Mouse (Mus musculus) left cerebral cortex, adult 18-20 months (tissue): ENCODE measurements around the gene Acot7. TPM values are rescaled to one million over a fixed set of nuclear protein-coding genes. Genes with fewer than 3 reads are reported as not detected.

Experiments used
- DNase-seq, 2 experiments: peaks; one replicate each; pipeline ENCODE4 v3.0.0; 2021 to 2022; ENCODE audit warnings: low spot score in 2 of 2, mixed read lengths in 1 of 2
- total RNA-seq, 2 experiments: library from RNA; stranded (reverse); gene quantifications; 2 replicates each; pipeline ENCODE4 v1.2.3; 2021

Acot7 gene
- total RNA-seq, 2 experiments from 2014 or later = 328 to 345 TPM

GRCm38 (mm10) chr4:152239974-152240373 lies 62.0 kb downstream of the Acot7 start:
- no peak for DNase-seq

DNA sequence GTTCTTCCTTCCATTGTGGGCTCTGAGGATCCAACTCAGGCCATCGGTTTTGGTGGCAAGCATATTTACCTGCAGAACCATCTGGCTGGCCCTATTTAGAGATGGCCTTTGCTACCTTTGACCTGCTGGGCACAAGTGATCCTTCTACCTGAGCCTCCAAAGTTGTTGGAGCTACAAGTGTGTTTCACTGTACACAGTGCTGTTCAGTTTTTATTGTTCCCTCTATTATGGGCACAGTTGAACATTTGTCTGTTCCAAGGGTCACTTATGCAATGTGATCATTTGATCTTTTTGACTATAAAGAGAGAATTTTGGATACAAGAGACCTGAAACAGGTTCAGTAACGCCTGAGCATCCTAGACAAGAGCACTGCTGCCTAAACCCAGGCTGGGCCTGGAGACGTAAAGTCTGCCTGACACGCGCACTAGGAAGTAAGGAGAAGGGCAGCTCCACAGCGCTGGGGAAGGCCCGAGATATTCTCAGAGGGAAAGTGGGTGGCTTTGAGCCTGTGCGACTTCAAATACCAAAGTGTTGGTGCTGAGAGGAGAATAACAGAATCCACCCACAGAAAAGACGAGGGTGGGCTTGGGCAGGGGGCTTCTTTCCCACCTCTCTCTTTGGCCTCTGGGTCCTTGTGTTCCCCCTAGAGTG lies 65.4 kb downstream of the Acot7 start:
- no peak for DNase-seq

- DNase-seq = no peak
These were observed 66.0 kb downstream of the Acot7 start for GRCm38 (mm10) chr4:152243969-152244368.

GRCm38 (mm10) chr4:152244545-152245522 lies 66.9 kb downstream of the Acot7 start:
- no peak for DNase-seq

DNA sequence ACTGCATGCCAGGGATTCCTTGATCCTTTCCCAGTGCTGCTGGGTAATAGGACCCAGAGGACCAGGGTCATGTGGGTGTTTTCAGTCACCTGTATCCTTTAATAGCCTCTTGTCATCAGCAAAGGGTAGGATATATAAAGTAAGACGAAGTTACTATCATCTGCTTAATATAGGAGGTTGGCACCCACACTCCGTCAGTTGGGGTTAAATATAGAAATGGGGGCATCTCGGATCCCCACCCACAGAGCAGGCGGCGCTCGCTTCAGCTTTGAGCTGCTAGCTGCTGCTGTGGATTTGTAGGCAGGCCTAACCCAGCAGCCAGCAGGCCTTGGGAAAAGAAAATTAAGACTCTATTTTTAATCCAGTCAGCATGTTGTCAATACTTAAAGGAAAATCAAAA lies 68.1 kb downstream of the Acot7 start:
- DNase-seq = peak; percentile 62 to 71

DNA sequence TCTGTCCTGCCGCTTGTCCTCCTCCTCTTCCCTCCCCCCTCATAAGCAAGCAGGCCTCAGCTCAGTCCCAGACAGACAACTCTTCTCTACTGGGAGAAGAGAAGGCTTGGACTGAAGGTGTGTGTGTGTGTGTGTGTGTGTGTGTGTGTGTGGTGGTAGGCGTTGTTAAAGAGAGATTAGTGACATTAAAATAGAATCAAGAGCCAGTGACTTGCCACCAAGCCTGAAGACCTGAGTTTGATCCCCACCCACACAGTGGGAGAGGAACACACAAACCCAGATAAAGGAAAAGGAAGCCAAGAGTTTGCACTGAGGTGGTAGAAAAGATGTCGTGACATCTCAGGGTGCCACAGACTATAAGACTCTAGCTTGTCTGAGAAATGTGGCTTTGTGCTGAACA lies 69.3 kb downstream of the Acot7 start:
- DNase-seq = no peak

DNA sequence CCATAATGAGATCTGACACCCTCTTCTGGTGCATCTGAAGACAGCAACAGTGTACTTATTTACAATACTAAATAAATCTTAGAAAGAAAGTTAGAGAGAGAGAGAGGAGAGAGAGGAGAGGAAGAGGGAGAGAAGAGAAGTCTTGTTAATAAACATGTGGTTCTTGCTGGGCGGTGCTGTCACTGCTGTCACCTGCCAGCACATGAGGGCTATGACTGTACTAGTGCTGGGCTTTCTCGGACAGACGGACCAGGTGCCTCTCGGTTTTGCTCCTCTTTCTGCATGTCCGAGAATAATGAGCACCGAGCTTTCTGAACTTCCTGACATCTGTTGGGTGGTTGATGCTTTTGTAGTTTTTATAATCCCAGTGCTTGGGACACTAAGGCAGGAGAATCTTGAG lies 72.7 kb downstream of the Acot7 start:
- DNase-seq = no peak

DNA sequence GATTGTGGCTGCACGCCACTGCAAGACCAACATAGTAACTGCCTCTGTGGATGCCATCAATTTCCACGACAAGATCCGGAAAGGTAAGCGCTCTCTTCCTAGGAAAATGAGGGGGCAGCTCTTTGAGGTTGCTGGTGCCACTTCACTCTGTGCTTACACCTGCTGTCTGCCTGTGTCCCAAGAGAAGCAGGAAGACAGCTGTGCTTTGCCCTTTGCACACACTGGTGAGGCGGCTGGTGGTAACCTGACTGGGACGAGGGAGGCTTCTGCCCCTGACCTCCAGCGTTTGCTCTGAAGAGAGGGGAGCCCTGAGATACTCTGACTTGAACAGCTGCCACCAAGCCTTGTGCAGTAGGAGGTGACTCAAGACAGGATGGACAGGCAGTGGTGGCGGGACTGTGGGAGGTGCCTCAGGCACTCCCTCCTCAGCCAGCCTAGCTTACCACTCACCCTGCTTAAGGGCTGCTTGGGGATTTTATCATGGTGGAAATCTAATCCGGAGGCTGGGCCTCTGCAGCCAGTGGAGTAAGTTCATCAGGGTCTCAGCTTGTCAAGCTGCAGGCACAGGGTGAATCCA lies 75.3 kb downstream of the Acot7 start:
- DNase-seq = no peak

DNA sequence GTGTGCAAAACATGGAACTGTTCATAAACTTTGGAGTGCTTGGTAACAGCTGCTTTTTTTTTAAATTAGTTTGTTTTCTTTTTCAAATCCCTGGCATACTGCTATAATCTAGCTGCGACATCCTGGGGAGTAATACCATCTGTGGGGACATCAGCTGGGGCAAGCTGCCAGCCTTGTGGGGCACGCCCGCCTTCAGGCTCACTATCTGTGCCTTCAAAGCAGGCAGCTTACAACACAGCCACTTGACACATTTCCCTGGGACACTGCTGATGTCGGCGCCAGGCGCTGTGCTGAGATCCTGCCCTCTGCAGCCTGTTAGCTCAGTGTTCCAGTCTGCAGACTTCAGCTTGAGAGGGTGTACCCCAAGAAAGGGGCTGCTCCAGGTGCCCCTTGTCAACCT lies 79.1 kb downstream of the Acot7 start:
- DNase-seq = peak; percentile 78 to 84

- no peak for DNase-seq
These were observed 82.5 kb downstream of the Acot7 start for GRCm38 (mm10) chr4:152260451-152260850.

DNA sequence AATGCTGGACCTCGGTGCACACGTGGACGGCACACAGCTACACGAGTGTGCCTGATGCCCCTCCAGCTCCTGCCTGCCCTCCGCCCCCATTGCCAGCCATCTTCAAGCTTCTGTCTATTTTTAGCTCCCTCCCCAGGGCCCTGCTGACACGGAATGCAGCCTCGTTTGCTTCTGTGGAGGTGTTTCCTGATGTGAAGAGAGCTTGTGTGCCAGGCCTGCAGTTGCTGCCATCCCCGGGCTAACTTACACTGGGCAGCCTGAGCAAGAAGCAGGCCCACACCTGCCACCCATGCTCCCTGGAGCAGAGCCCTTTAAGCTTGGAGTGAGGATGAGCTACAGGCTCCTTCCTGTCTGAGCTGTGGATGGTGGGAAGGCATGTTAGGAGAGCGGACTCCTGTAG lies 84.3 kb downstream of the Acot7 start:
- DNase-seq = no peak

- DNase-seq = no peak
These were observed 85.2 kb downstream of the Acot7 start for GRCm38 (mm10) chr4:152263089-152263488.

DNA sequence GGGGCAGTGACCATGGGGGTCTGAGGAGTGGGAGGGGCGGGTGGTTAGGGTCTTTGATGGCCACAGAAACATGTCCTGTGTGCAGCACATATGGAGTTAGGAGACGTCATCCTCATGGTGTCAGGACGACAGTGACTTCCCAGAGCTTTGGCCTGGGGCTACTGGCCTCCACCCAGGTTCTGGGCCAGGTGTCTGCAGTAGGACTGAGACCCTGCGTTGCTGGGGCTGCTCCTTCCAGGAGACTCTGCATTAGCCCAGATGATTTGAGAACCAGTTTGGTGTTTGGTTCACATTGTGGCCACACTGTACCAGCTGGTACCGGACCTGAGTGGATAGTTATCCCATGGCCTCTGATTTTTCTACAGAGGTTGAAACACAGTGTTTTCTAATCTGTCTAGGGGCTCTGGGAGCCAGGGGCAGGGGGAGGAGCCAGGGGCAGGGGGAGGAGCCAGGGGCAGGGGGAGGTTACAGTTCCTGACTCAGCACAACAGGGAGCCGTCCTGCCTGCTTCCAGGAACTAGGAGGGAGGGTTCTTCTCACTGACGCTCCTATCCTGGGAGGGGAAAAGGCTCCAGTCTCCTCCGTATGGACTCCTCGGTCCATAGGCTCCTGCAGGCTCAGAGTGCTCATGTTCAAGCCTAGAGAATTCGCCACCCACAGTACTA lies 85.7 kb downstream of the Acot7 start:
- no peak for DNase-seq

GRCm38 (mm10) chr4:152264177-152264530 lies 86.2 kb downstream of the Acot7 start:
- no peak for DNase-seq

DNA sequence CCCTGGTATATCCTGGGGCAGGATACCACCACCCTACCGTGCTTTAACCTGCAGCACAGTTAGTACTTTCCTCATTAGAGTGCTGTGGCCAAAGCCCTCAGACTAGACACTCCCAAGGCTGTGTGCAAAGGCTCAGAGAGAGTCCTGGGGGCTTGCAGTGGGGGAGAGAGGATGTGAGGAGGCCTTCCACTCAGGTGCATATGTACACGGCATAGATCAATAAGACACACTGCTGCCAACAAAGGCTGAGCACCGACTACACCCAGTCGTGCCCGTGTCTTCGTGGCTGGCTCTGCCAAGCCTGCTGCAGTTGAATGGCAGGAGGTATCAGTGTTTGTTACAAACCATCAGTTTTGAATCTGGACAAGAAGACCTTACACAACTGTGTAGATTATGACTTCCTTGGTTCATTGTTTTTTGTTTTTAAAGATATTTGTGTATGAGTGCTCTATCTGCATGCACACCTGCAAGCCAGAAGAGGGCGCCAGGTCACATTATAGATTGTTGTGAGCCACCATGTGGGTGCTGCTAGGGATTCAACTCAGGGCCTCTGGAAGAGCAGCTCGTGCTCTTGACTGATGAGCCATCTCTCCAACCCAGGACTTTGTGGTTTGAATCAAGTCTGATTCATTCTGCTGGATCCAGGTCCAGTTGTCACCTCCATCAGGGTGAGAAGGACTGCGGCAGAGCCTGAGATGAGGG lies 87.1 kb downstream of the Acot7 start:
- no peak for DNase-seq

- no peak for DNase-seq
These were observed 87.9 kb downstream of the Acot7 start for GRCm38 (mm10) chr4:152265791-152266190.

GRCm38 (mm10) chr4:152266236-152266895 lies 88.4 kb downstream of the Acot7 start:
- peak; percentile 55 to 63 for DNase-seq

- no peak for DNase-seq
These were observed 89.9 kb downstream of the Acot7 start for GRCm38 (mm10) chr4:152267748-152268369.

DNA sequence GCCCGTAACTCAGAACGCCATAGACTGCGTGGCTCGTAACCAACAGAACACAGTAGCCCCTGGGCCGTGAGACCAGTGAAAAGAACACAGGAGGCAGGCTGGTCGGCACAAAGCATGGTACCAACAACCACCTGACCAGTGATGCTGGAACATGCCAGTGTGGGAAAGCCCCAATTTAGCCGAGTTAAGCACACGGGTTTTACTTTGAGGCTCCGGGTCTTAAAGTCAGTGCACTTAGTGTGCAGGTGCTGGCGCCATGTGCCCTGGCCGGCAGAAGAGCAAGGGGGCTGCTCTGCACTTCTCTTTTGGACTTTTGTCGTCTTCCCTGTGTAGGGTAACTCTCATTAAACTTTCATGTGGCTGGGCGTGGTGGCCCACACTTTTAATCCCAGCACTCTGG lies 92.0 kb downstream of the Acot7 start:
- DNase-seq = no peak

GRCm38 (mm10) chr4:152270599-152270998 lies 92.7 kb downstream of the Acot7 start:
- no peak for DNase-seq
